Mouse (Mus musculus): ENCODE results near the gene Tapbpl. TPM values are rescaled to one million over a fixed set of nuclear protein-coding genes. Genes with fewer than 3 reads are reported as not detected.
"Not testable (repeated sequence)": the region's sequence is repeated elsewhere in the genome, so short reads cannot be mapped to it uniquely, and the experiment has no call there.

The Tapbpl gene
- polyA plus RNA-seq, 1 experiment: 6.5 TPM

GRCm38 (mm10) chr6:125271455-125272227 is 40.0 kb upstream of the Tapbpl start:
- no peaks in the 10 kb centered on the region for H3K36me3 ChIP-seq (ENCODE audit: control insufficient read depth, insufficient read depth)
- H3K4me3 ChIP-seq: no peak overlapping the region
- no peaks in the 10 kb centered on the region for H3K79me2 ChIP-seq (ENCODE audit: control insufficient read depth, insufficient read depth)
- H3ac ChIP-seq (ENCODE audit: control insufficient read depth, insufficient read length): no peak overlapping the region
- TF ChIP-seq USF1 (IDR thresholded peaks at IDR 0.05; ENCODE audit: low read depth): peak; percentile 75
- TF ChIP-seq TCF3 (IDR thresholded peaks at IDR 0.05; ENCODE audit: insufficient read length, low read depth): no peak
- TF ChIP-seq REST (IDR thresholded peaks at IDR 0.05; ENCODE audit: insufficient read depth, insufficient read length): no peak
- TF ChIP-seq POLR2A (IDR thresholded peaks at IDR 0.05; ENCODE audit: insufficient read length, low read depth): peak; percentile 19
- TF ChIP-seq TCF12 (IDR thresholded peaks at IDR 0.05; ENCODE audit: insufficient read depth, poor library complexity, severe bottlenecking): no peak
- TF ChIP-seq E2F4 (IDR thresholded peaks at IDR 0.05; ENCODE audit: insufficient read depth): no peak
- peak; percentile 75 for TF ChIP-seq MAX (IDR thresholded peaks at IDR 0.05; ENCODE audit: low read depth)
- no peak for TF ChIP-seq MYOG (IDR thresholded peaks at IDR 0.05; ENCODE audit: control insufficient read depth in 1 of 3, insufficient read depth in 1 of 3, insufficient read length in 2 of 3, low read depth in 2 of 3)
- TF ChIP-seq CEBPB (IDR thresholded peaks at IDR 0.05; ENCODE audit: insufficient read depth, poor library complexity, severe bottlenecking): peak; percentile 55; the same call in 1 of the 2 replicates
- no peak for TF ChIP-seq MYOD1 (IDR thresholded peaks at IDR 0.05; ENCODE audit: control insufficient read depth in 1 of 3, insufficient read length in 2 of 3, low read depth in 2 of 3)
- no peak for TF ChIP-seq POLR2AphosphoS2 (IDR thresholded peaks at IDR 0.05; ENCODE audit: insufficient read length, low read depth)
- TF ChIP-seq SRF (IDR thresholded peaks at IDR 0.05; ENCODE audit: control insufficient read depth, insufficient read length, low read depth): no peak
- H3K27me3 ChIP-seq (ENCODE audit: control insufficient read depth, insufficient read depth, insufficient read length): no peaks in the 10 kb centered on the region
- peak overlapping the region; percentile 73 for H3K4me2 ChIP-seq (ENCODE audit: low read depth)

GRCm38 (mm10) chr6:125268799-125269198 is 37.1 kb upstream of the Tapbpl start:
- H3K4me3 ChIP-seq: no peak overlapping the region
- no peaks in the 10 kb centered on the region for H3K36me3 ChIP-seq (ENCODE audit: control insufficient read depth, insufficient read depth)
- TF ChIP-seq TCF3 (IDR thresholded peaks at IDR 0.05; ENCODE audit: insufficient read length, low read depth) (no peak), MAX (IDR thresholded peaks at IDR 0.05; ENCODE audit: low read depth) (no peak), CEBPB (IDR thresholded peaks at IDR 0.05; ENCODE audit: insufficient read depth, poor library complexity, severe bottlenecking) (no peak), MYOD1 (IDR thresholded peaks at IDR 0.05; ENCODE audit: control insufficient read depth in 1 of 3, insufficient read length in 2 of 3, low read depth in 2 of 3) (no peak), POLR2AphosphoS2 (IDR thresholded peaks at IDR 0.05; ENCODE audit: insufficient read length, low read depth) (no peak), E2F4 (IDR thresholded peaks at IDR 0.05; ENCODE audit: insufficient read depth) (no peak), TCF12 (IDR thresholded peaks at IDR 0.05; ENCODE audit: insufficient read depth, poor library complexity, severe bottlenecking) (no peak), USF1 (IDR thresholded peaks at IDR 0.05; ENCODE audit: low read depth) (no peak), REST (IDR thresholded peaks at IDR 0.05; ENCODE audit: insufficient read depth, insufficient read length) (no peak), POLR2A (IDR thresholded peaks at IDR 0.05; ENCODE audit: insufficient read length, low read depth) (no peak), SRF (IDR thresholded peaks at IDR 0.05; ENCODE audit: control insufficient read depth, insufficient read length, low read depth) (no peak), MYOG (IDR thresholded peaks at IDR 0.05; ENCODE audit: control insufficient read depth in 1 of 3, insufficient read depth in 1 of 3, insufficient read length in 2 of 3, low read depth in 2 of 3) (no peak)
- H3K79me2 ChIP-seq (ENCODE audit: control insufficient read depth, insufficient read depth): no peaks in the 10 kb centered on the region
- no peak overlapping the region for H3K4me2 ChIP-seq (ENCODE audit: low read depth)
- no peaks in the 10 kb centered on the region for H3K27me3 ChIP-seq (ENCODE audit: control insufficient read depth, insufficient read depth, insufficient read length)
- H3ac ChIP-seq (ENCODE audit: control insufficient read depth, insufficient read length): no peak overlapping the region

GRCm38 (mm10) chr6:125267469-125267868 is 35.8 kb upstream of the Tapbpl start:
- Histone ChIP-seq H3K79me2 (ENCODE audit: control insufficient read depth, insufficient read depth) (no peaks in the 10 kb centered on the region), H3K4me3 (no peak overlapping the region), H3K27me3 (ENCODE audit: control insufficient read depth, insufficient read depth, insufficient read length) (no peaks in the 10 kb centered on the region), H3K36me3 (ENCODE audit: control insufficient read depth, insufficient read depth) (no peaks in the 10 kb centered on the region), H3ac (ENCODE audit: control insufficient read depth, insufficient read length) (no peak overlapping the region), H3K4me2 (ENCODE audit: low read depth) (no peak overlapping the region)
- TF ChIP-seq E2F4 (IDR thresholded peaks at IDR 0.05; ENCODE audit: insufficient read depth) (no peak), USF1 (IDR thresholded peaks at IDR 0.05; ENCODE audit: low read depth) (no peak), TCF12 (IDR thresholded peaks at IDR 0.05; ENCODE audit: insufficient read depth, poor library complexity, severe bottlenecking) (no peak), MYOG (IDR thresholded peaks at IDR 0.05; ENCODE audit: control insufficient read depth in 1 of 3, insufficient read depth in 1 of 3, insufficient read length in 2 of 3, low read depth in 2 of 3) (no peak), POLR2A (IDR thresholded peaks at IDR 0.05; ENCODE audit: insufficient read length, low read depth) (no peak), MYOD1 (IDR thresholded peaks at IDR 0.05; ENCODE audit: control insufficient read depth in 1 of 3, insufficient read length in 2 of 3, low read depth in 2 of 3) (no peak), TCF3 (IDR thresholded peaks at IDR 0.05; ENCODE audit: insufficient read length, low read depth) (no peak), MAX (IDR thresholded peaks at IDR 0.05; ENCODE audit: low read depth) (no peak), REST (IDR thresholded peaks at IDR 0.05; ENCODE audit: insufficient read depth, insufficient read length) (no peak), SRF (IDR thresholded peaks at IDR 0.05; ENCODE audit: control insufficient read depth, insufficient read length, low read depth) (no peak)

- not testable (repeated sequence) for H3K36me3 ChIP-seq (ENCODE audit: control insufficient read depth, insufficient read depth); H3K27me3 ChIP-seq (ENCODE audit: control insufficient read depth, insufficient read depth, insufficient read length); H3K4me3 ChIP-seq; H3K4me2 ChIP-seq (ENCODE audit: low read depth); H3K79me2 ChIP-seq (ENCODE audit: control insufficient read depth, insufficient read depth); H3ac ChIP-seq (ENCODE audit: control insufficient read depth, insufficient read length)
Observed at GRCm38 (mm10) chr6:125266600-125266999, 34.9 kb upstream of the Tapbpl start.

GRCm38 (mm10) chr6:125266091-125266490 is 34.4 kb upstream of the Tapbpl start:
- no peak overlapping the region for H3K4me3 ChIP-seq
- no peak overlapping the region for H3ac ChIP-seq (ENCODE audit: control insufficient read depth, insufficient read length)

More at GRCm38 (mm10) chr6:125266091-125266490, 34.4 kb upstream of the Tapbpl start:
- Histone ChIP-seq H3K4me2 (ENCODE audit: low read depth) (no peak overlapping the region), H3K79me2 (ENCODE audit: control insufficient read depth, insufficient read depth) (no peaks in the 10 kb centered on the region), H3K27me3 (ENCODE audit: control insufficient read depth, insufficient read depth, insufficient read length) (no peaks in the 10 kb centered on the region), H3K36me3 (ENCODE audit: control insufficient read depth, insufficient read depth) (no peaks in the 10 kb centered on the region)
- no peak for TF ChIP-seq POLR2A (IDR thresholded peaks at IDR 0.05; ENCODE audit: insufficient read length, low read depth)
- TF ChIP-seq MAX (IDR thresholded peaks at IDR 0.05; ENCODE audit: low read depth): no peak

Data from myocyte (in vitro differentiated cells).